Comparison of ENCODE assay signal across 11 mouse cellular contexts in genomic region chr4:97676579-97676937, GRCm38 (mm10).
DNase-seq lines count a peak whose midpoint lies in the region; ATAC-seq and TF ChIP-seq lines count a peak whose summit lies in the region.
"Had no signal": no experiment of that assay in that cellular context is flagged by ENCODE, and none has a peak within 500 bp of the region (broad histone marks: within the 10 kb centered on the region; RNA-seq: fewer than 3 reads in every experiment).

No protein-coding gene starts in this region.

- no peak for TF ChIP-seq POLR2A in thymus, adult 2 months (IDR thresholded peaks at IDR 0.05; ENCODE audit: control insufficient read depth, extremely low read depth, insufficient read depth, low read length, poor library complexity)

- no peak for DNase-seq in hindbrain, embryonic 10.5 days (ENCODE audit: low spot score)
- DNase-seq in brain, adult 2 months (ENCODE audit: low read depth, low spot score) = peak; percentile 52
- peak; percentile 36 for DNase-seq in hindbrain, postnatal 0 days (ENCODE audit: low spot score)
- no peak for DNase-seq in adrenal gland, adult 8-10 months
- DNase-seq in thymus, adult 2 months = no peak
- DNase-seq: gastrocnemius, postnatal 25 days had no signal

- H3K4me3 ChIP-seq in hindbrain, embryonic 10.5 days = no peak overlapping the region
- H3K4me3 ChIP-seq in hindbrain, embryonic 13.5 days = no peak overlapping the region
- H3K4me3 ChIP-seq in forebrain, embryonic 12.5 days (replicated peaks) = no peak overlapping the region
- no peak overlapping the region for H3K4me3 ChIP-seq in hindbrain, postnatal 0 days (ENCODE audit: low read length)
- no peak overlapping the region for H3K4me3 ChIP-seq in intestine, postnatal 0 days (ENCODE audit: low read depth, low read length)
- no peak overlapping the region for H3K4me3 ChIP-seq in thymus, adult 2 months (ENCODE audit: control insufficient read depth, insufficient read depth, low read length)
- H3K4me3 ChIP-seq: heart, embryonic 15.5 days had no signal

- 33% methylated on average over 2 of the region's 2 CpGs for WGBS in hindbrain, embryonic 10.5 days
- 21% methylated on average over 2 of the region's 2 CpGs for WGBS in hindbrain, embryonic 13.5 days
- 8% methylated on average over 2 of the region's 2 CpGs for WGBS in forebrain, embryonic 12.5 days
- 15% methylated on average over 2 of the region's 2 CpGs for whole genome bisulfite sequencing in hindbrain, postnatal 0 days
- WGBS in intestine, postnatal 0 days = 53% methylated on average over 2 of the region's 2 CpGs
- WGBS in thymus, adult 2 months = 24% methylated on average over 2 of the region's 2 CpGs

- H3K27ac ChIP-seq in hindbrain, embryonic 10.5 days = peak overlapping the region; percentile 40; the same call in 1 of the 2 replicates
- H3K27ac ChIP-seq in hindbrain, embryonic 13.5 days = no peak overlapping the region
- H3K27ac ChIP-seq in forebrain, embryonic 12.5 days = peak overlapping the region; percentile 67
- H3K27ac ChIP-seq in hindbrain, postnatal 0 days = 0 out of 2 replicates have a peak overlapping the region, but pooled peaks have one; percentile 27
- H3K27ac ChIP-seq in intestine, postnatal 0 days (ENCODE audit: low read depth, low read length) = no peak overlapping the region
- H3K27ac ChIP-seq in thymus, adult 2 months (ENCODE audit: control insufficient read depth, insufficient read depth, low read length) = no peak overlapping the region
- H3K27ac ChIP-seq: heart, embryonic 15.5 days had no signal

- peaks cover 28% of the 10 kb centered on the region for H3K4me1 ChIP-seq in hindbrain, embryonic 10.5 days (replicated peaks)
- H3K4me1 ChIP-seq in hindbrain, embryonic 13.5 days (replicated peaks) = peaks cover 24% of the 10 kb centered on the region
- peaks cover 32% of the 10 kb centered on the region for H3K4me1 ChIP-seq in forebrain, embryonic 12.5 days
- peaks cover 20% of the 10 kb centered on the region for H3K4me1 ChIP-seq in hindbrain, postnatal 0 days (ENCODE audit: insufficient read depth, low read length)
- H3K4me1 ChIP-seq in intestine, postnatal 0 days (replicated peaks; ENCODE audit: control insufficient read depth, insufficient read depth, low read length) = no peaks in the 10 kb centered on the region
- H3K4me1 ChIP-seq in thymus, adult 2 months (replicated peaks; ENCODE audit: control insufficient read depth, insufficient read depth, low read length) = peaks cover 17% of the 10 kb centered on the region

- no peak for ATAC-seq in hindbrain, embryonic 13.5 days (ENCODE audit: low FRiP score)
- no peak for ATAC-seq in forebrain, embryonic 12.5 days (ENCODE audit: low FRiP score)
- 0 out of 2 replicates have a peak, but pooled peaks have one; percentile 62 for ATAC-seq in hindbrain, postnatal 0 days
- no peak for ATAC-seq in intestine, postnatal 0 days

- peaks cover 4% of the 10 kb centered on the region; the same call in 1 of the 2 replicates for H3K27me3 ChIP-seq in hindbrain, embryonic 10.5 days (ENCODE audit: insufficient read depth, poor library complexity, severe bottlenecking)
- no peaks in the 10 kb centered on the region for H3K27me3 ChIP-seq in hindbrain, embryonic 13.5 days
- peaks cover 6% of the 10 kb centered on the region; the same call in 1 of the 2 replicates for H3K27me3 ChIP-seq in forebrain, embryonic 12.5 days
- H3K27me3 ChIP-seq in hindbrain, postnatal 0 days (ENCODE audit: insufficient read depth, low read length) = no peaks in the 10 kb centered on the region
- H3K27me3 ChIP-seq in intestine, postnatal 0 days (replicated peaks; ENCODE audit: control insufficient read depth, insufficient read depth, low read length) = no peaks in the 10 kb centered on the region
- H3K27me3 ChIP-seq in thymus, adult 2 months (ENCODE audit: control insufficient read depth, insufficient read depth, low read length) = no peaks in the 10 kb centered on the region; the same call in 1 of the 2 replicates
- H3K27me3 ChIP-seq: heart, embryonic 15.5 days had no signal

- H3K36me3 ChIP-seq in hindbrain, embryonic 10.5 days = no peaks in the 10 kb centered on the region
- no peaks in the 10 kb centered on the region for H3K36me3 ChIP-seq in hindbrain, embryonic 13.5 days
- H3K36me3 ChIP-seq in forebrain, embryonic 12.5 days (replicated peaks) = no peaks in the 10 kb centered on the region
- no peaks in the 10 kb centered on the region for H3K36me3 ChIP-seq in hindbrain, postnatal 0 days (ENCODE audit: insufficient read depth, low read length)
- no peaks in the 10 kb centered on the region for H3K36me3 ChIP-seq in intestine, postnatal 0 days (ENCODE audit: control insufficient read depth, insufficient read depth)
- H3K36me3 ChIP-seq in thymus, adult 2 months (ENCODE audit: control insufficient read depth, insufficient read depth, low read length) = no peaks in the 10 kb centered on the region
- H3K36me3 ChIP-seq: heart, embryonic 15.5 days had no signal

- H3K9me3 ChIP-seq in hindbrain, embryonic 10.5 days = no peaks in the 10 kb centered on the region
- H3K9me3 ChIP-seq in hindbrain, embryonic 13.5 days = no peaks in the 10 kb centered on the region
- H3K9me3 ChIP-seq in forebrain, embryonic 12.5 days = no peaks in the 10 kb centered on the region
- H3K9me3 ChIP-seq in hindbrain, postnatal 0 days (ENCODE audit: low read length) = no peaks in the 10 kb centered on the region
- no peaks in the 10 kb centered on the region for H3K9me3 ChIP-seq in intestine, postnatal 0 days (ENCODE audit: control insufficient read depth)
- H3K9me3 ChIP-seq: heart, embryonic 15.5 days had no signal

- H3K9ac ChIP-seq in hindbrain, embryonic 13.5 days = no peak overlapping the region
- H3K9ac ChIP-seq in forebrain, embryonic 12.5 days = no peak overlapping the region
- H3K9ac ChIP-seq in hindbrain, postnatal 0 days (replicated peaks; ENCODE audit: low read length) = no peak overlapping the region
- H3K9ac ChIP-seq in intestine, postnatal 0 days (ENCODE audit: low read depth, low read length) = no peak overlapping the region
- H3K9ac ChIP-seq: heart, embryonic 15.5 days; lung, embryonic 14.5 days had no signal

- no peak for TF ChIP-seq CTCF in hindbrain, postnatal 0 days (IDR thresholded peaks at IDR 0.05; ENCODE audit: low read depth)
- no peak for TF ChIP-seq CTCF in intestine, postnatal 0 days (IDR thresholded peaks at IDR 0.05; ENCODE audit: low read depth)
- no peak for TF ChIP-seq CTCF in thymus, adult 2 months (IDR thresholded peaks at IDR 0.05; ENCODE audit: borderline replicate concordance, control insufficient read depth, extremely low read depth, insufficient read depth, low read length, poor library complexity)

- H3K4me2 ChIP-seq in hindbrain, embryonic 13.5 days = no peak overlapping the region
- H3K4me2 ChIP-seq in forebrain, embryonic 12.5 days = 0 out of 2 replicates have a peak overlapping the region, but pooled peaks have one; percentile 34
- H3K4me2 ChIP-seq in hindbrain, postnatal 0 days (ENCODE audit: low read depth, low read length) = peak overlapping the region; percentile 52; the same call in 1 of the 2 replicates
- no peak overlapping the region for H3K4me2 ChIP-seq in intestine, postnatal 0 days (replicated peaks; ENCODE audit: low read depth)

Comparison
In these comparisons a context has a peak if more than half of its experiments do, and no peak if none do; other contexts are left out.
1. DNase-seq: peak in brain, adult 2 months (single experiment) and hindbrain, postnatal 0 days (single experiment); none in hindbrain, embryonic 10.5 days (single experiment), adrenal gland, adult 8-10 months (single experiment) and thymus, adult 2 months (single experiment).
2. H3K27ac ChIP-seq: peak in hindbrain, embryonic 10.5 days (single experiment), forebrain, embryonic 12.5 days (single experiment) and hindbrain, postnatal 0 days (single experiment); none in hindbrain, embryonic 13.5 days (single experiment), intestine, postnatal 0 days (single experiment) and thymus, adult 2 months (single experiment).
3. H3K4me2 ChIP-seq: peak in forebrain, embryonic 12.5 days (single experiment) and hindbrain, postnatal 0 days (single experiment); none in hindbrain, embryonic 13.5 days (single experiment) and intestine, postnatal 0 days (single experiment).